Mouse (Mus musculus): ENCODE data around the gene Bmp6. TPM values are rescaled to one million over a fixed set of nuclear protein-coding genes. Genes with fewer than 3 reads are reported as not detected.

Gene Bmp6
- polyA plus RNA-seq, 1 experiment from 2014 or later, result 1.1 TPM

GRCm38 (mm10) chr13:38318418-38318817 lies 26.5 kb upstream of the Bmp6 start:
- Histone ChIP-seq H3K27me3 (replicated peaks; ENCODE audit: control insufficient read depth, insufficient read depth, low read length) (no peaks in the 10 kb centered on the region), H3K4me3 (ENCODE audit: low read depth, low read length) (no peak overlapping the region), H3K36me3 (ENCODE audit: control insufficient read depth, insufficient read depth) (no peaks in the 10 kb centered on the region), H3K27ac (ENCODE audit: low read depth, low read length) (no peak overlapping the region), H3K4me1 (replicated peaks; ENCODE audit: control insufficient read depth, insufficient read depth, low read length) (no peaks in the 10 kb centered on the region), H3K9me3 (ENCODE audit: control insufficient read depth) (no peaks in the 10 kb centered on the region), H3K9ac (ENCODE audit: low read depth, low read length) (no peak overlapping the region), H3K4me2 (replicated peaks; ENCODE audit: low read depth) (no peak overlapping the region)
- no peak for TF ChIP-seq CTCF (IDR thresholded peaks at IDR 0.05; ENCODE audit: low read depth)
- ATAC-seq, result no peak
- WGBS, result 89% methylated on average over 1 of the region's 1 CpGs

GRCm38 (mm10) chr13:38320354-38320753 lies 24.6 kb upstream of the Bmp6 start:
- H3K4me3 ChIP-seq (ENCODE audit: low read depth, low read length), result no peak overlapping the region
- 0 out of 2 replicates have a peak overlapping the region, but pooled peaks have one; percentile 6 for H3K4me2 ChIP-seq (replicated peaks; ENCODE audit: low read depth)
- H3K9ac ChIP-seq (ENCODE audit: low read depth, low read length), result no peak overlapping the region
- ATAC-seq, result 0 out of 2 replicates have a peak, but pooled peaks have one; percentile 19
- H3K9me3 ChIP-seq (ENCODE audit: control insufficient read depth), result no peaks in the 10 kb centered on the region
- TF ChIP-seq CTCF (IDR thresholded peaks at IDR 0.05; ENCODE audit: low read depth), result no peak
- no peaks in the 10 kb centered on the region for H3K36me3 ChIP-seq (ENCODE audit: control insufficient read depth, insufficient read depth)
- no peaks in the 10 kb centered on the region for H3K4me1 ChIP-seq (replicated peaks; ENCODE audit: control insufficient read depth, insufficient read depth, low read length)
- WGBS, result 44% methylated on average over 10 of the region's 10 CpGs
- no peaks in the 10 kb centered on the region for H3K27me3 ChIP-seq (replicated peaks; ENCODE audit: control insufficient read depth, insufficient read depth, low read length)
- H3K27ac ChIP-seq (ENCODE audit: low read depth, low read length), result no peak overlapping the region

- Histone ChIP-seq H3K4me2 (replicated peaks; ENCODE audit: low read depth) (no peak overlapping the region), H3K9ac (ENCODE audit: low read depth, low read length) (no peak overlapping the region), H3K9me3 (ENCODE audit: control insufficient read depth) (no peaks in the 10 kb centered on the region), H3K27ac (ENCODE audit: low read depth, low read length) (no peak overlapping the region), H3K4me1 (replicated peaks; ENCODE audit: control insufficient read depth, insufficient read depth, low read length) (no peaks in the 10 kb centered on the region), H3K27me3 (replicated peaks; ENCODE audit: control insufficient read depth, insufficient read depth, low read length) (no peaks in the 10 kb centered on the region), H3K36me3 (ENCODE audit: control insufficient read depth, insufficient read depth) (no peaks in the 10 kb centered on the region), H3K4me3 (ENCODE audit: low read depth, low read length) (no peak overlapping the region)
- no peak for TF ChIP-seq CTCF (IDR thresholded peaks at IDR 0.05; ENCODE audit: low read depth)
- WGBS, result 41% methylated on average over 10 of the region's 10 CpGs
- no peak for ATAC-seq
These were observed 20.5 kb upstream of the Bmp6 start for GRCm38 (mm10) chr13:38324452-38324851.

GRCm38 (mm10) chr13:38327377-38327776 lies 17.5 kb upstream of the Bmp6 start:
- WGBS, result 25% methylated on average over 2 of the region's 2 CpGs
- no peak for ATAC-seq
- no peak overlapping the region for H3K27ac ChIP-seq (ENCODE audit: low read depth, low read length)
- no peak overlapping the region for H3K4me3 ChIP-seq (ENCODE audit: low read depth, low read length)
- H3K27me3 ChIP-seq (replicated peaks; ENCODE audit: control insufficient read depth, insufficient read depth, low read length), result no peaks in the 10 kb centered on the region
- no peak overlapping the region for H3K4me2 ChIP-seq (replicated peaks; ENCODE audit: low read depth)
- H3K9ac ChIP-seq (ENCODE audit: low read depth, low read length), result no peak overlapping the region
- no peak for TF ChIP-seq CTCF (IDR thresholded peaks at IDR 0.05; ENCODE audit: low read depth)
- no peaks in the 10 kb centered on the region for H3K4me1 ChIP-seq (replicated peaks; ENCODE audit: control insufficient read depth, insufficient read depth, low read length)
- no peaks in the 10 kb centered on the region for H3K9me3 ChIP-seq (ENCODE audit: control insufficient read depth)
- H3K36me3 ChIP-seq (ENCODE audit: control insufficient read depth, insufficient read depth), result no peaks in the 10 kb centered on the region

- WGBS, result 69% methylated on average over 5 of the region's 5 CpGs
- Histone ChIP-seq H3K27me3 (replicated peaks; ENCODE audit: control insufficient read depth, insufficient read depth, low read length) (no peaks in the 10 kb centered on the region), H3K9ac (ENCODE audit: low read depth, low read length) (no peak overlapping the region), H3K4me1 (replicated peaks; ENCODE audit: control insufficient read depth, insufficient read depth, low read length) (no peaks in the 10 kb centered on the region), H3K4me2 (replicated peaks; ENCODE audit: low read depth) (no peak overlapping the region), H3K27ac (ENCODE audit: low read depth, low read length) (no peak overlapping the region), H3K36me3 (ENCODE audit: control insufficient read depth, insufficient read depth) (no peaks in the 10 kb centered on the region), H3K4me3 (ENCODE audit: low read depth, low read length) (no peak overlapping the region), H3K9me3 (ENCODE audit: control insufficient read depth) (no peaks in the 10 kb centered on the region)
- ATAC-seq, result no peak
- TF ChIP-seq CTCF (IDR thresholded peaks at IDR 0.05; ENCODE audit: low read depth), result no peak
These were observed 11.4 kb upstream of the Bmp6 start for GRCm38 (mm10) chr13:38333496-38333895.

- no peaks in the 10 kb centered on the region for H3K36me3 ChIP-seq (ENCODE audit: control insufficient read depth, insufficient read depth)
- H3K27me3 ChIP-seq (replicated peaks; ENCODE audit: control insufficient read depth, insufficient read depth, low read length), result peaks cover 39% of the 10 kb centered on the region
- H3K27ac ChIP-seq (ENCODE audit: low read depth, low read length), result no peak overlapping the region
- no peak for ATAC-seq
- H3K9ac ChIP-seq (ENCODE audit: low read depth, low read length), result no peak overlapping the region
- WGBS, result 24% methylated on average over 7 of the region's 7 CpGs
- H3K4me1 ChIP-seq (replicated peaks; ENCODE audit: control insufficient read depth, insufficient read depth, low read length), result peaks cover 5% of the 10 kb centered on the region; the same call in 1 of the 2 replicates
- no peak overlapping the region for H3K4me2 ChIP-seq (replicated peaks; ENCODE audit: low read depth)
- no peaks in the 10 kb centered on the region for H3K9me3 ChIP-seq (ENCODE audit: control insufficient read depth)
- no peak overlapping the region for H3K4me3 ChIP-seq (ENCODE audit: low read depth, low read length)
- peak; percentile 77 for TF ChIP-seq CTCF (IDR thresholded peaks at IDR 0.05; ENCODE audit: low read depth)
These were observed 2.3 kb upstream of the Bmp6 start for GRCm38 (mm10) chr13:38342598-38342997.

GRCm38 (mm10) chr13:38343202-38343601 lies 1.7 kb upstream of the Bmp6 start:
- no peak overlapping the region for H3K4me2 ChIP-seq (replicated peaks; ENCODE audit: low read depth)

More at GRCm38 (mm10) chr13:38343202-38343601, 1.7 kb upstream of the Bmp6 start:
- ATAC-seq, result no peak
- Histone ChIP-seq H3K27ac (ENCODE audit: low read depth, low read length) (no peak overlapping the region), H3K9me3 (ENCODE audit: control insufficient read depth) (no peaks in the 10 kb centered on the region), H3K9ac (ENCODE audit: low read depth, low read length) (no peak overlapping the region), H3K27me3 (replicated peaks; ENCODE audit: control insufficient read depth, insufficient read depth, low read length) (peaks cover 45% of the 10 kb centered on the region), H3K4me3 (ENCODE audit: low read depth, low read length) (no peak overlapping the region), H3K4me1 (replicated peaks; ENCODE audit: control insufficient read depth, insufficient read depth, low read length) (peaks cover 5% of the 10 kb centered on the region; the same call in 1 of the 2 replicates), H3K36me3 (ENCODE audit: control insufficient read depth, insufficient read depth) (no peaks in the 10 kb centered on the region)
- 68% methylated on average over 2 of the region's 2 CpGs for WGBS
- TF ChIP-seq CTCF (IDR thresholded peaks at IDR 0.05; ENCODE audit: low read depth), result peak; percentile 33; the same call in 1 of the 2 replicates
